Mouse (Mus musculus) erythroblast, embryonic 14.5 days (primary cell): ENCODE results near the gene Tmem185b. TPM values are rescaled to one million over a fixed set of nuclear protein-coding genes. Genes with fewer than 3 reads are reported as not detected.

Source experiments
- H3K27me3 ChIP-seq: 2 replicates; pipeline ENCODE4 v1.6.1; 2012; ENCODE audit warnings: inconsistent platforms; ENCODE audit not compliant: control insufficient read depth
- H3K36me3 ChIP-seq: 2 replicates; pipeline ENCODE4 v1.6.1; 2012; ENCODE audit warnings: mild to moderate bottlenecking, inconsistent platforms; ENCODE audit not compliant: control insufficient read depth
- H3K4me1 ChIP-seq: 2 replicates; pipeline ENCODE4 v1.6.1; 2012; ENCODE audit warnings: inconsistent platforms; ENCODE audit not compliant: control insufficient read depth
- H3K4me3 ChIP-seq: replicated peaks from 2 replicates; pipeline ENCODE3; 2012; ENCODE audit warnings: moderate library complexity, mild to moderate bottlenecking, inconsistent platforms
- H3K9me3 ChIP-seq: 2 replicates; pipeline ENCODE4 v1.6.1; 2012; ENCODE audit warnings: low read length, inconsistent platforms, mixed read lengths; ENCODE audit not compliant: control insufficient read depth
- GATA1 ChIP-seq: IDR thresholded peaks from 2 replicates; pipeline ENCODE4 v1.6.1; 2012; ENCODE audit warnings: low read length, inconsistent platforms, mixed read lengths
- TAL1 ChIP-seq: IDR thresholded peaks from 3 replicates; pipeline ENCODE4 v1.6.1; 2012; ENCODE audit warnings: low read length, inconsistent platforms, mixed read lengths
- polyA plus RNA-seq: library from polyadenylated mRNA; stranded (reverse); fragments of >175 nt; gene quantifications from 2 replicates; pipeline ENCODE4 v1.2.3, GENCODE M21; 2012

Gene Tmem185b
- polyA plus RNA-seq, 1 experiment: 0.42 TPM

DNA sequence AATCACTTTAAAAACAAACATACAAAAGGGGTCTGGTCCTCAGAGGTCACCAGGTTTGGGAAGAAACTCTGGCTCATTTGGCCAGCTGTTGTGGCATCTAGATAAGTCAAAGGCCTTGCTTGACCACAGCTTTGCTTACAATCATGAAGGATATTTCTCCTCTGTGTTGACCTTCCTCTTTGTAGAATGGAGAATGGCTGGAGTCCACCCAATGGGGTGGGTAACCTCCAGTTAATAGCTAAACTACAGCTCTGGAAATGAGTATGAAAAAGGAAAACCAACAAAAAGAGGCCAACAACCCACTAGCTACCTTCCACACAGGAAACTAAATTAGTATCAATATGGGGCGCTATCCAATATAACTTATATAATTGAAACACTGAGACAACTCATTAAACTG is 25.7 kb downstream of the Tmem185b start:
- TF ChIP-seq GATA1 (no peak), TAL1 (no peak)
- no peaks in the 10 kb centered on the region for H3K27me3 ChIP-seq
- H3K36me3 ChIP-seq: peaks cover 10% of the 10 kb centered on the region
- no peaks in the 10 kb centered on the region for H3K4me1 ChIP-seq
- no peaks in the 10 kb centered on the region for H3K9me3 ChIP-seq
- H3K4me3 ChIP-seq: no peak overlapping the region

DNA sequence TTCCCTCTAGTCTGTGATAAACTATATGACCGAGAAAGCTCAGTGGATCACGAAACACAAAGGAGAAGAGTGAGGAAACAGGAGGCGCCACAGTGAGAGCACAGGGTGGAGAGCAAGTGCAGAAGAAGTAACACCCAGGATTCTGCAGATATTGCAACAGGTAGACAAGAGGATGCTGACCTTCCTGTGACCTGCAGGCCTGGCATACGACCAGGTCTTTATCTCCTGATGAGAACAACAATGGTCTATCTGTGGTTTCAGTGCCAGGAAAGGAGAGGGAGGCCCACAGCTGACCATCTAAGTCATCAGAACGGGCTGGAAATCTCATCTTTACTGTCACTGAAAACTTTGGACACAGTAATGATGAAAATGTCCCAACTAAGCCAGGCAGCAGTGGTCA is 29.7 kb downstream of the Tmem185b start:
- Histone ChIP-seq H3K36me3 (peaks cover 2% of the 10 kb centered on the region), H3K4me3 (no peak overlapping the region), H3K4me1 (no peaks in the 10 kb centered on the region), H3K9me3 (no peaks in the 10 kb centered on the region), H3K27me3 (no peaks in the 10 kb centered on the region)
- TF ChIP-seq TAL1 (no peak), GATA1 (no peak)

DNA sequence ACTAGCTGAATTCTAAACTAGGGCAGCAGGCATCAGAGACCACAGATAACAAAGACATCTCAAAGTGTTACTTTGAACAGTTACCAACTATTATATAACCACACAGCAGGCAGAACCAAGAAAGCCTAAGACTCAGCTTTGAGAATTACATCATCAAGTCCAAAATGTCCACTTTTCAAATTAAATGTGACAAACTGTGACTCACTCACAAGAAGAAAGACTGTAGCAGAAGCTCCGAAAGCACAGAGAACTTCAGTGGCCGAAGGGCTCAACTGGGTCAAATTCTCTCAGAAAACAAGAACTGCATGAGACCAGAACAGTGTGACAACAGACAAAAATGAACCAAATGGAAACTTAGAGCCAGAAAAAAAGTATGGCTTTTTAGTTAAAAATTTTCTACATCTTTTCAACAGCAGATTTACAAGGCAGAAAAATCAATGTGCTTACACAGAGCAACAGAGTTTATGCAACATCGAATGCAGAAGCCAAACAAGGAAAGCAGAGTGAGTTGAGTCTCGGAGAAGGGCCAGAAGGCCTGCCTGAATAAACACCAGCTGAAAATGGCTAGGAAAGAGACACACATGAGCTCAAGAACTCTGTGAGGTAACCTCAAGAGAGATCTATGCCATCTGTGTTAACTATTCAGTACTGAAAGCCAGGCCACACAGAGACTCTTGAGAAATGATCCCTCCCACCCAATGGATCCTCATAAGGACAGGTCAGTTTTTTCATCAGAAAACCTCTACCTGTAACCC is 31.9 kb downstream of the Tmem185b start:
- H3K9me3 ChIP-seq: no peaks in the 10 kb centered on the region
- peaks cover 2% of the 10 kb centered on the region for H3K36me3 ChIP-seq
- no peak overlapping the region for H3K4me3 ChIP-seq
- no peaks in the 10 kb centered on the region for H3K27me3 ChIP-seq
- TF ChIP-seq TAL1: no peak
- no peak for TF ChIP-seq GATA1
- no peaks in the 10 kb centered on the region for H3K4me1 ChIP-seq

DNA sequence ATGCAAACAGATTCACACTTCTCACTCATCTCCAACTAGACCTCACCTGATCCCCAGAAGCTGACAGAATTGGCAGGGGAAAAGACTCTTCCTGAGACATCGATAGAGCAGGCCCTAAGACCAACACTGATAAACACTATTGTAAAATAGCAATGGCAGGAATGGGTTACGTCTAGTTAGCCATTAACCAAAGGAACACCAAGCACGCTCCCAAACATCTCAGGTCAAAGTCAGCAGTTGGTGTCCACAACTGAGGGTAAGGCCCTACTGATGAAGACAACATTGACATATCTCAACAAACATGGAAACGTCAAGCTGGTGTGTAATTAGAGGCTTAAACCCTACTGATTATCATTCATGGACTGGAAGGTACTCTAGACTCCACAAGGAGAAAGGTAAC is 39.6 kb downstream of the Tmem185b start:
- Histone ChIP-seq H3K27me3 (no peaks in the 10 kb centered on the region), H3K36me3 (no peaks in the 10 kb centered on the region; the same call in 1 of the 2 replicates), H3K4me3 (no peak overlapping the region), H3K4me1 (peaks cover 22% of the 10 kb centered on the region), H3K9me3 (no peaks in the 10 kb centered on the region)
- TF ChIP-seq TAL1 (no peak), GATA1 (no peak)

DNA sequence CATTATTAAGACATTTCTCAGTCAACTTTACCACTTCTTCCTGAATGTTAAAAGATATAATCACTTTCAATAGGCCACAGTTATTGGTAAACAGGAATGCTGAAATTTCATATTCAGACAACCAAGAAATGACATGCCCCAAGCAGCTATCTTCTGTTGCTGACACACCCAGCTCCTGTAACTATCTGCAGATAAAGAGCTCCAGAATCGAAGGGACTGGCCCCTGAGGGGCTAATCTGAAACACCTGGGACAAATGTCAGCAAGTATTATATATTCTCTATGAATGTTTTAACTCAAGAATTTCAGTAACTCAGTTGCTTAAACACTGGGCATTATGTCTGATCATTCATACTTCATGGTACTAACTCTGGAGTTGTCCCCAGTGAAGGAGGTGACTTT is 44.2 kb downstream of the Tmem185b start:
- no peaks in the 10 kb centered on the region for H3K9me3 ChIP-seq
- no peaks in the 10 kb centered on the region; the same call in 1 of the 2 replicates for H3K36me3 ChIP-seq
- no peaks in the 10 kb centered on the region for H3K27me3 ChIP-seq
- TF ChIP-seq GATA1 (no peak), TAL1 (no peak)
- no peak overlapping the region for H3K4me3 ChIP-seq
- peaks cover 38% of the 10 kb centered on the region for H3K4me1 ChIP-seq

Other genes with a start within 250 kb of the Tmem185b start
- gene Inhbb, start 103.9 kb upstream of the Tmem185b start, polyA plus RNA-seq: 0.01 TPM in 1 of 2 replicates, not detected in the other
- gene Ralb, start 21.4 kb upstream of the Tmem185b start, polyA plus RNA-seq: 0.07 and 0.25 TPM in 2 replicates
- 0.02 and 0.11 TPM in 2 replicates for gene Epb41l5, start 122.8 kb downstream of the Tmem185b start, polyA plus RNA-seq